Mouse (Mus musculus) limb, embryonic 14.5 days (tissue): ENCODE results near the gene 2810408A11Rik. TPM values are rescaled to one million over a fixed set of nuclear protein-coding genes. Genes with fewer than 3 reads are reported as not detected.

Source experiments
- ATAC-seq: fragments of 200-750 bp; cut with Nextera tagmentation; 2 replicates; pipeline ENCODE4 v1.8.0; 2017; ENCODE audit warnings: low read depth, moderate number of reproducible peaks, moderate TSS enrichment; ENCODE audit not compliant: low FRiP score
- DNase-seq: peaks from one replicate; pipeline ENCODE4 v3.0.0-alpha.2; 2015; ENCODE audit warnings: low spot score
- H3K27ac ChIP-seq: fragments of 300-500 bp; sonication (generic); replicated peaks from 2 replicates; pipeline ENCODE4 v1.5.1; 2014; ENCODE audit warnings: low read depth, mild to moderate bottlenecking, low read length, moderate library complexity, mixed read lengths
- H3K27me3 ChIP-seq: fragments of 300-500 bp; sonication (generic); 2 replicates; pipeline ENCODE4 v1.6.1; 2014; ENCODE audit warnings: low read length, mixed read lengths; ENCODE audit not compliant: control insufficient read depth, insufficient read depth
- H3K36me3 ChIP-seq: fragments of 300-500 bp; sonication (generic); 2 replicates; pipeline ENCODE4 v1.6.1; 2014; ENCODE audit warnings: mild to moderate bottlenecking, low read length, moderate library complexity, mixed read lengths; ENCODE audit not compliant: control insufficient read depth, insufficient read depth
- H3K4me1 ChIP-seq: fragments of 300-500 bp; sonication (generic); 2 replicates; pipeline ENCODE4 v1.6.1; 2014; ENCODE audit warnings: antibody characterized with exemption, low read length, mixed read lengths; ENCODE audit not compliant: control insufficient read depth, insufficient read depth
- H3K4me2 ChIP-seq: fragments of 300-500 bp; sonication (generic); replicated peaks from 2 replicates; pipeline ENCODE4 v1.6.1; 2014; ENCODE audit warnings: low read depth, mild to moderate bottlenecking, low read length, moderate library complexity; ENCODE audit not compliant: severe bottlenecking
- H3K4me3 ChIP-seq: fragments of 300-500 bp; sonication (generic); replicated peaks from 2 replicates; pipeline ENCODE4 v1.5.1; 2014; ENCODE audit warnings: low read length
- H3K9ac ChIP-seq: fragments of 300-500 bp; sonication (generic); 2 replicates; pipeline ENCODE4 v1.6.1; 2014; ENCODE audit warnings: mild to moderate bottlenecking, low read depth, low read length, moderate library complexity; ENCODE audit not compliant: severe bottlenecking
- H3K9me3 ChIP-seq: fragments of 300-500 bp; sonication (generic); 2 replicates; pipeline ENCODE4 v1.6.1; 2016; ENCODE audit warnings: low read length; ENCODE audit not compliant: control insufficient read depth
- POLR2A ChIP-seq: fragments of 200-500 bp; IDR thresholded peaks from 2 replicates; pipeline ENCODE4 v1.8.0; 2012; ENCODE audit warnings: inconsistent platforms, mild to moderate bottlenecking, moderate library complexity, borderline replicate concordance; ENCODE audit not compliant: insufficient read depth, insufficient read length; ENCODE audit errors: extremely low read depth
- WGBS: fragments of 180-500 bp; shearing (Covaris S2); extraction: QIAGEN DNeasy Blood & Tissue Kit; methylation state at CpG from one replicate; pipeline ENCODE4 v1.1.7; 2014; 5-methylcytosine and 5-hydroxymethylcytosine counted together
- polyA plus RNA-seq, 2 experiments: library from polyadenylated mRNA; depleted of rRNA in 1 of 2; stranded (reverse) in 1 of 2; unstranded in 1 of 2; fragments of >200 nt; fragmentation: Nextera tagmentation in 1 of 2; extraction: Ambion mirVana in 1 of 2; gene quantifications; 2 replicates each; pipeline versions ENCODE4 v1.2.1 to v1.2.3; 2012 to 2014

Gene 2810408A11Rik
- polyA plus RNA-seq, 2 experiments: 8.9 TPM

GRCm38 (mm10) chr11:69935137-69935879, 34.5 kb upstream of the 2810408A11Rik start, which contains the start of gene Ybx2:
Gene Ybx2 (plus strand): TSS chr11:69935796.
- H3K27ac ChIP-seq: no peak within 1 kb of the TSS
- no peak for TF ChIP-seq POLR2A
- peak; percentile 93 for DNase-seq

GRCm38 (mm10) chr11:69934681-69935080, 33.9 kb upstream of the 2810408A11Rik start:
- Histone ChIP-seq H3K9me3 (no peaks in the 10 kb centered on the region), H3K27ac (no peak overlapping the region), H3K4me2 (peak overlapping the region; percentile 47), H3K4me3 (peak overlapping the region; percentile 19), H3K27me3 (no peaks in the 10 kb centered on the region), H3K9ac (no peak overlapping the region), H3K4me1 (peaks cover 26% of the 10 kb centered on the region), H3K36me3 (no peaks in the 10 kb centered on the region)
- WGBS: 17% methylated on average over 6 of the region's 6 CpGs
- ATAC-seq: no peak
- DNase-seq: no peak
- TF ChIP-seq POLR2A: no peak

More at GRCm38 (mm10) chr11:69935137-69935879, 34.5 kb upstream of the 2810408A11Rik start, which contains the start of gene Ybx2:
- peak within 1 kb of the TSS; percentile 65 for H3K9ac ChIP-seq
- ATAC-seq: peak; percentile 91
- 1% methylated on average over 31 of the region's 62 CpGs for WGBS
- peak within 1 kb of the TSS; percentile 100 for H3K4me2 ChIP-seq
- no peaks in the 10 kb centered on the region for H3K36me3 ChIP-seq
- H3K4me1 ChIP-seq: peaks cover 26% of the 10 kb centered on the region
- H3K27me3 ChIP-seq: no peaks in the 10 kb centered on the region
- no peaks in the 10 kb centered on the region for H3K9me3 ChIP-seq
- H3K4me3 ChIP-seq: peak within 1 kb of the TSS; percentile 65

GRCm38 (mm10) chr11:69934169-69934568, 33.4 kb upstream of the 2810408A11Rik start:
- Histone ChIP-seq H3K36me3 (no peaks in the 10 kb centered on the region), H3K9me3 (no peaks in the 10 kb centered on the region), H3K4me2 (peak overlapping the region; percentile 47), H3K9ac (no peak overlapping the region), H3K27me3 (no peaks in the 10 kb centered on the region), H3K27ac (no peak overlapping the region), H3K4me1 (peaks cover 26% of the 10 kb centered on the region), H3K4me3 (peak overlapping the region; percentile 19)
- no peak for TF ChIP-seq POLR2A
- DNase-seq: peak; percentile 86
- WGBS: under 1% methylated on average over 18 of the region's 18 CpGs
- ATAC-seq: peak; percentile 58

GRCm38 (mm10) chr11:69933066-69933465, 32.3 kb upstream of the 2810408A11Rik start:
- TF ChIP-seq POLR2A: no peak
- ATAC-seq (no peak), DNase-seq (no peak)
- WGBS: 76% methylated on average over 4 of the region's 4 CpGs
- no peaks in the 10 kb centered on the region for H3K9me3 ChIP-seq
- H3K27ac ChIP-seq: no peak overlapping the region
- no peaks in the 10 kb centered on the region for H3K36me3 ChIP-seq
- H3K4me2 ChIP-seq: no peak overlapping the region
- H3K4me3 ChIP-seq: no peak overlapping the region
- H3K4me1 ChIP-seq: peaks cover 21% of the 10 kb centered on the region
- H3K9ac ChIP-seq: no peak overlapping the region
- H3K27me3 ChIP-seq: no peaks in the 10 kb centered on the region

- no peaks in the 10 kb centered on the region for H3K9me3 ChIP-seq
- peaks cover 16% of the 10 kb centered on the region for H3K4me1 ChIP-seq
- ATAC-seq (no peak), DNase-seq (no peak)
- no peaks in the 10 kb centered on the region for H3K36me3 ChIP-seq
- no peaks in the 10 kb centered on the region for H3K27me3 ChIP-seq
- H3K4me2 ChIP-seq: no peak overlapping the region
- H3K27ac ChIP-seq: no peak overlapping the region
- 34% methylated on average over 3 of the region's 3 CpGs for WGBS
- no peak overlapping the region for H3K4me3 ChIP-seq
- no peak overlapping the region for H3K9ac ChIP-seq
- no peak for TF ChIP-seq POLR2A
Observed at GRCm38 (mm10) chr11:69932254-69932653, 31.5 kb upstream of the 2810408A11Rik start.

- DNase-seq (no peak), ATAC-seq (no peak)
- H3K27me3 ChIP-seq: no peaks in the 10 kb centered on the region
- no peak overlapping the region for H3K27ac ChIP-seq
- 64% methylated on average over 8 of the region's 8 CpGs for WGBS
- no peak for TF ChIP-seq POLR2A
- H3K9me3 ChIP-seq: no peaks in the 10 kb centered on the region
- H3K4me2 ChIP-seq: no peak overlapping the region
- H3K36me3 ChIP-seq: no peaks in the 10 kb centered on the region
- H3K9ac ChIP-seq: no peak overlapping the region
- peaks cover 11% of the 10 kb centered on the region for H3K4me1 ChIP-seq
- no peak overlapping the region for H3K4me3 ChIP-seq
Observed at GRCm38 (mm10) chr11:69931769-69932168, 31.0 kb upstream of the 2810408A11Rik start.
